Mouse (Mus musculus): ENCODE results near the gene Erf. TPM values are rescaled to one million over a fixed set of nuclear protein-coding genes. Genes with fewer than 3 reads are reported as not detected.

The Erf gene
- polyA plus RNA-seq, 1 experiment, result 44.8 TPM

GRCm38 (mm10) chr7:25227523-25228300 lies 22.8 kb downstream of the Erf start:
- peaks cover 100% of the 10 kb centered on the region for H3K36me3 ChIP-seq (replicated peaks; ENCODE audit: low read length)
- H3K4me1 ChIP-seq, result peaks cover 88% of the 10 kb centered on the region
- H3K27me3 ChIP-seq (replicated peaks), result no peaks in the 10 kb centered on the region
- no peak overlapping the region for H3K4me3 ChIP-seq (replicated peaks)
- no peak for TF ChIP-seq FLI1 (IDR thresholded peaks at IDR 0.05; ENCODE audit: low read length)
- no peak for TF ChIP-seq GATA1 (IDR thresholded peaks at IDR 0.05; ENCODE audit: borderline replicate concordance, low read length)
- no peaks in the 10 kb centered on the region for H3K9me3 ChIP-seq

- no peak for TF ChIP-seq GATA1 (IDR thresholded peaks at IDR 0.05; ENCODE audit: borderline replicate concordance, low read length)
- TF ChIP-seq FLI1 (IDR thresholded peaks at IDR 0.05; ENCODE audit: low read length), result no peak
- H3K36me3 ChIP-seq (replicated peaks; ENCODE audit: low read length), result peaks cover 57% of the 10 kb centered on the region
Measured at GRCm38 (mm10) chr7:25222275-25222967, 28.1 kb downstream of the Erf start.

GRCm38 (mm10) chr7:25221102-25221883 lies 29.3 kb downstream of the Erf start, which contains the start of gene Zfp526:
Zfp526 (plus strand) TSS chr7:25221425.
- Histone ChIP-seq H3K27me3 (replicated peaks) (no peaks in the 10 kb centered on the region), H3K4me3 (replicated peaks) (peak within 1 kb of the TSS; percentile 96), H3K9me3 (no peaks in the 10 kb centered on the region), H3K4me1 (peaks cover 86% of the 10 kb centered on the region), H3K36me3 (replicated peaks; ENCODE audit: low read length) (peaks cover 52% of the 10 kb centered on the region)
- TF ChIP-seq FLI1 (IDR thresholded peaks at IDR 0.05; ENCODE audit: low read length) (no peak), GATA1 (IDR thresholded peaks at IDR 0.05; ENCODE audit: borderline replicate concordance, low read length) (no peak)

More at GRCm38 (mm10) chr7:25222275-25222967, 28.1 kb downstream of the Erf start:
- no peaks in the 10 kb centered on the region for H3K27me3 ChIP-seq (replicated peaks)
- H3K4me3 ChIP-seq (replicated peaks), result peak overlapping the region; percentile 96
- H3K4me1 ChIP-seq, result peaks cover 93% of the 10 kb centered on the region
- H3K9me3 ChIP-seq, result no peaks in the 10 kb centered on the region

- peaks cover 52% of the 10 kb centered on the region for H3K36me3 ChIP-seq (replicated peaks; ENCODE audit: low read length)
- peak within 1 kb of the TSS; percentile 96 for H3K4me3 ChIP-seq (replicated peaks)
- no peaks in the 10 kb centered on the region for H3K27me3 ChIP-seq (replicated peaks)
- no peaks in the 10 kb centered on the region for H3K9me3 ChIP-seq
- TF ChIP-seq GATA1 (IDR thresholded peaks at IDR 0.05; ENCODE audit: borderline replicate concordance, low read length), result no peak
- no peak for TF ChIP-seq FLI1 (IDR thresholded peaks at IDR 0.05; ENCODE audit: low read length)
- H3K4me1 ChIP-seq, result peaks cover 79% of the 10 kb centered on the region
Measured at GRCm38 (mm10) chr7:25220457-25221101, 30.0 kb downstream of the Erf start, which contains the start of gene Dedd2. Dedd2 (minus strand) TSS chr7:25220615.

- TF ChIP-seq FLI1 (IDR thresholded peaks at IDR 0.05; ENCODE audit: low read length), result no peak
- TF ChIP-seq GATA1 (IDR thresholded peaks at IDR 0.05; ENCODE audit: borderline replicate concordance, low read length), result no peak
- Histone ChIP-seq H3K4me3 (replicated peaks) (peak overlapping the region; percentile 96), H3K36me3 (replicated peaks; ENCODE audit: low read length) (peaks cover 52% of the 10 kb centered on the region), H3K27me3 (replicated peaks) (no peaks in the 10 kb centered on the region), H3K9me3 (no peaks in the 10 kb centered on the region), H3K4me1 (peaks cover 78% of the 10 kb centered on the region)
Measured at GRCm38 (mm10) chr7:25219756-25220456, 30.7 kb downstream of the Erf start.

- no peak for TF ChIP-seq GATA1 (IDR thresholded peaks at IDR 0.05; ENCODE audit: borderline replicate concordance, low read length)
- no peak for TF ChIP-seq FLI1 (IDR thresholded peaks at IDR 0.05; ENCODE audit: low read length)
- Histone ChIP-seq H3K9me3 (no peaks in the 10 kb centered on the region), H3K36me3 (replicated peaks; ENCODE audit: low read length) (peaks cover 50% of the 10 kb centered on the region), H3K4me3 (replicated peaks) (peak overlapping the region; percentile 96), H3K4me1 (peaks cover 76% of the 10 kb centered on the region), H3K27me3 (replicated peaks) (no peaks in the 10 kb centered on the region)
Measured at GRCm38 (mm10) chr7:25219416-25219750, 31.2 kb downstream of the Erf start.

GRCm38 (mm10) chr7:25218705-25219415 lies 31.7 kb downstream of the Erf start:
- peaks cover 76% of the 10 kb centered on the region for H3K4me1 ChIP-seq
- H3K36me3 ChIP-seq (replicated peaks; ENCODE audit: low read length), result peaks cover 50% of the 10 kb centered on the region
- no peak for TF ChIP-seq FLI1 (IDR thresholded peaks at IDR 0.05; ENCODE audit: low read length)
- TF ChIP-seq GATA1 (IDR thresholded peaks at IDR 0.05; ENCODE audit: borderline replicate concordance, low read length), result no peak
- H3K4me3 ChIP-seq (replicated peaks), result peak overlapping the region; percentile 96
- no peaks in the 10 kb centered on the region for H3K9me3 ChIP-seq
- no peaks in the 10 kb centered on the region for H3K27me3 ChIP-seq (replicated peaks)

GRCm38 (mm10) chr7:25217653-25218395 lies 32.7 kb downstream of the Erf start:
- Histone ChIP-seq H3K4me1 (peaks cover 74% of the 10 kb centered on the region), H3K4me3 (replicated peaks) (peak overlapping the region; percentile 96), H3K36me3 (replicated peaks; ENCODE audit: low read length) (peaks cover 41% of the 10 kb centered on the region), H3K9me3 (no peaks in the 10 kb centered on the region), H3K27me3 (replicated peaks) (no peaks in the 10 kb centered on the region)
- no peak for TF ChIP-seq FLI1 (IDR thresholded peaks at IDR 0.05; ENCODE audit: low read length)
- no peak for TF ChIP-seq GATA1 (IDR thresholded peaks at IDR 0.05; ENCODE audit: borderline replicate concordance, low read length)

All from megakaryocyte, embryonic 14.5 days (primary cell).